Mouse (Mus musculus) frontal cortex, postnatal 14 days (tissue): ENCODE data around the gene Tgds.
"Not testable (repeated sequence)": the region's sequence is repeated elsewhere in the genome, so short reads cannot be mapped to it uniquely, and the experiment has no call there.

Experiments used
- DNase-seq, 2 experiments: peaks; one replicate each; pipeline ENCODE4 v3.0.0; 2022; ENCODE audit warnings: low spot score in 2 of 2

Gene Tgds

GRCm38 (mm10) chr14:118132642-118132977, at the start of gene Tgds:
Tgds (minus strand) TSS chr14:118132755.
- peak; percentile 97 to 98 for DNase-seq

DNA sequence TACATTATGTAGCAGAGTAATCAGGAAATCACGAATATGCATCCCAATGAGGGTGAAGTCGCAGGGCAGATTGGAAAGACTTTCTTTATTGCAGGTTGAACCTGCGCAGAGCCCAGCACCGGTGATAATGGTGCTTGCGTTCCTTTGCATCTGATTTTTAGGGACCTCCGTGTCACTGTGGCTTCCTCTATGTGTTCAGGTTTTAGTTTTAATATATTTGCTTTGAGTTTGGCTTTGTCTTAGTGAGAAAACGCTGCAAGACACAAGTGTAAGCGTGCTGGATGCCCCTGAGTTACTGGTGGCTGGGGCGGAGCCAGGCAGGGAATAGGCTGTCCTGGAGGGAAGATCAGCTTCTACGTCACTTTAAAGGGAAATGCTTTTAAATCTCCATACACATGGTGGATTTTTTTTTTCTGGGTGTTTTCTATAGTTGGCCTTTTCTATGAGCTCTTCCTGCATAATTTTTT, 48.2 kb upstream of the Tgds start:
- DNase-seq, result peak in 1 of 2 experiments; percentile 28

DNA sequence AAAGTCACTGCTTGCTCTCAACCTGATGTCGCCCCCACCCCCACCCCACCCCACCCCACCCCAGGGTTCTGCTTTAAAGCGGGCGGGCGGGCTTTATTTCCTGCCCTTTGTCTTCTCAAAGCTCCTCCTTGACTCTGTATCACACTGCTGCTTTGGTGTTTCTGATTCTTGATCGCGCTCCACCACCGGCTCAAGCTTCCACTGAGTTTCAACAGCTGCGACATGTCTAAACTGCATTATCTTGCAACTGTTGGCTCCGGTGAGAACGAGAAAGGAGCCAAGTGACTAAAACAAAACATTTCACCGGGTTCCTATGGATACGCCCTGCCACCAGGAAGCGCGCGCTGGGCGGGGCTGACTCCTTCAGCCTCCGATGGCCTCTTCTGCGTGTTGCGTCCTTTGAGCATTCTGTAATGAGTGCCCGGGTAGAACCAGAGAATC, 47.6 kb upstream of the Tgds start:
- DNase-seq, result no peak

DNA sequence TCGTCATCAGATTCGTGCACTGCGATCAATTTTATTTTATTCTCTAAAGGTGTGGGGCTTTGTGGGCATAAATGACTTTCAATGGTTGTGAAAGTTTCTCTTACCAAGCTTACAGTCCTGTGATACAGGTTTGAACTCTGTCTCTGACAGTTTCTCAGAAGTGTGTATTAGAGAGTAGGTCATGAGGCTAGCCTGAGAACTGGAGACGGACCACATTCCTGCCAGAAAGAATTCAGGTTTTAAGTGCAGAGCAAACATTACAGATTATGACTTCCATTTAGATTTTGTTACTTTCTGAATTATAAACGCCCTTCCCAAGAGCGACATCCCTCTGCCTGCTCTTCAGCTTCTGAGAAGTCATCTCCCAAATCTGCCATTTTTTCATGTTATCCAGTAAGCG, 47.1 kb upstream of the Tgds start:
- DNase-seq, result no peak

- DNase-seq, result no peak
These were observed 46.7 kb upstream of the Tgds start for GRCm38 (mm10) chr14:118179251-118179650.

DNA sequence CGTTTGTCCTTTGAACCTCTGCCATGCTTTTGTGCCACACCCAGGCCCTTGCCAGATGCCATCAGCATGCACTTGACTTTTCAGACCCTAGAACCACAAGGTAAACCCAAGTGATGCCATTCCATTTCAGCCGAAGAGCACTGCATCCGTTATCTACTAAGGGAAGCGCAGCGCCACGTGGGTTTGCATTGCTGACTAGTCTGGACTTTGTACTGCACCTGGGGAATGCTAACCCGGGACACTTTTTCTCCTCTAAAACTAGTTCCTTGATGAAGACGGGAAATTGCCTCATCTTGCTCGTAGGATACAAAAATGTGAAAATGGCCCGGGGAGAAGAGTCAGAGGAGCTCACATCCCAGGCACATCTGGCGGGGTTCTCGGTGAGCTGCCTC, 43.1 kb upstream of the Tgds start:
- DNase-seq, result no peak

DNA sequence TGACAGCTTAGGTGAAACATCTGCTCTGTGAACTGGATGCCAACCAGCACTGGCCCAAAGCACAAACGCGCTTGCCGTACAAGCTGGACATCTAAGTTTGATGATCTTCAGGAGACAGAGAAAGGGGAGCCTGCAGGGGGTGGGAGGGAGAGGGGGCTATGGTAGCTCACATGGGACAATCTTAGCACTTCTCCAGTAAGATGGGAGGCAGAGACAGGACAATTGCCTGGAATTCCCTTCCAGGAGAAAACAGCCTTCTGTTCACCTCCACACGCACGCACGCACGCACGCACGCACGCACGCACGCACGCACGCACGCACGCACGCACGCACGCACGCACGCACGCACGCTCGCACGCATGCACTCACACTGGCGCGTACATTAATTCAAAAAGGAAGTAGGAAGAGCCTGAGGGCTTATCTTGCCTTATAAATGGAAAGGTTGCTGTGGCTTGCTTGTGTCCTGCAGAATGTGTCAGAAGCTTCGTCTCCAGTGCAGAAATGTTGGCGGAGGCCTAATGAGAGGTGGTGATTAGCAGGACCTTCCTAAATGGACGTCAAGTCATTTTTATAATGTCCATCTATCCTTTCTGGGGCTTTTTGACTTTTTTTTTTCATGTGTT, 42.6 kb upstream of the Tgds start:
- DNase-seq, result no peak

DNA sequence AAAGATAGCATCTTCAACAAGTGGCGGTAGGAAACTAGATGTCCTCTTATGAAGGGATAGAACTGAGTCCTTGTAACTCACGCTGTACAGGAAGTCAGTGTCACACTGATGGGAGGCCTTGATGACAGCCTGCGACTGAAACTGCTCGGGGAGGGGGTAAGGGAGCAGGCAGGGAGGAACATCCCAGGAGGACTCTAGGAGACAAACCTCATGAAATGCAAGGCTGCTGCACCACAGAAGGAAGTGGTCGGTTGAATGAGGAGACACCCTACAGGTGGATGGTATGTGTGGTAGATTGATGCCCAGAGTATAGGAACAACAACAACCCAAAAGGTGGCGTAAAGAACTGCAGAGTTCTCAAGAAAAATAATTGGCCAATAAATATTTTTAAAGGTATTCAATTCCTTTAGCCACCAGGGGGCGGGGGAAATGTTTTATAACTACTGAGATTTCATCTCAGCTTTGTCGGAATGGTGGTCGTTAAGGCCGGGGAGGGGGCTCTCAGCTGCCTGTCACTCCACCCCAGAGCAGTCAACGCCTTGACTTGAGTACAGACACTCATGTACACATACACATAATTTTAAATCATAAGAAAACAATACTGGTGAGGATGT, 41.1 kb upstream of the Tgds start:
- no peak for DNase-seq

- DNase-seq, result no peak
These were observed 36.2 kb upstream of the Tgds start for GRCm38 (mm10) chr14:118168776-118169175.

- DNase-seq, result no peak
These were observed 30.1 kb upstream of the Tgds start for GRCm38 (mm10) chr14:118162640-118163039.

DNA sequence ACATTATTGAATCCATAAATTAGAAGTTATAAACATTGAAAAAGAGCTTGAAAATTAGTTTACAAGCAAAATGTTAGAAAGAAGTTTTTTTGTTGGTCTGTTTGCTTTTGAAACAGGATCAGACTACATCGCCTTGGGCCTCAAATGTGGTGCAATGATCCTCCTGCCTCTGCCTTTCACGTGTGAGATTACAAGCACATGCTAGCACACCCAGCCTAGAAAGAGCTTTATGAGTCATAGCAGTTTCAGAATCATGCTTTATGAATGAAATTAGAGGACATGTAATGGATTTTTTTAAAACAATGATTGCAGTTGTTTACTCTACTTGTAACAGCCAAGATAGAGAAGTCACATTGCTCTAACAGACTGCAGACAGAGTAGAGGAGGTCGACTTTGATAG, 29.2 kb upstream of the Tgds start:
- DNase-seq, result no peak

DNA sequence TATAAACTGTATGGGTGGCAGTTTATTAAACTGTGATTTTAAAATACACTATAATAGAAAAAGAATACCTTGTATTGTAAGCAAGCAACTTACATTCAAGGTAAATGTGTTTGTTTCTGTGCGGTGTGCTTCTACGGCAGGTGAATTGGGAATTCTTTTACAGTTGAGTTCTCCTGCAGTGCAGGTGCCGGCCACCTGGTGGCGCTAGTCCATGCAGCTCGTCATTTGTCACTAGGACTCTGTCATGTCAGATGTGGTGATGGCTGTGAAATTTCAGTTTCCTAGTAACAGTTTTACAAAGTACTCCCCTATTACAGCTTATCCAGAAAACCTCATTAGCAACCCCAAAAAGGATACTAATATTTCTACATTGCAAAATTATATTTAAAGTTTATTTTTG, 24.6 kb upstream of the Tgds start:
- peak in 1 of 2 experiments; percentile 58 for DNase-seq

GRCm38 (mm10) chr14:118156740-118157139, 24.2 kb upstream of the Tgds start:
- no peak for DNase-seq

DNA sequence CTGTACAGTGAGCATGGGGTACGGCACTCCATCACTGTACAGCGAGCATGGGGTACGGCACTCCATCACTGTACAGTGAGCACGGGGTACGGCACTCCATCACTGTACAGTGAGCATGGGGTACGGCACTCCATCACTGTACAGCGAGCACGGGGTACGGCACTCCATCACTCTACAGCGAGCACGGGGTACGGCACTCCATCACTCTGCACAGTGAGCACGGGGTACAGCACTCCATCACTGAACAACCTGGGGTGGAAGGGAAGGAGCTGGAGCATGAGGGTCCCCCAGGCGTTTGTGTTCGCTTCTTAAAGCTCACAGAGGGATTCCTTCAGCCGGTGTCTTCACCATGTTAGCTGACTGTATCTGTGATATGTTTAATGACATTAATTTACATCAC, 23.5 kb upstream of the Tgds start:
- not testable (repeated sequence) for DNase-seq

DNA sequence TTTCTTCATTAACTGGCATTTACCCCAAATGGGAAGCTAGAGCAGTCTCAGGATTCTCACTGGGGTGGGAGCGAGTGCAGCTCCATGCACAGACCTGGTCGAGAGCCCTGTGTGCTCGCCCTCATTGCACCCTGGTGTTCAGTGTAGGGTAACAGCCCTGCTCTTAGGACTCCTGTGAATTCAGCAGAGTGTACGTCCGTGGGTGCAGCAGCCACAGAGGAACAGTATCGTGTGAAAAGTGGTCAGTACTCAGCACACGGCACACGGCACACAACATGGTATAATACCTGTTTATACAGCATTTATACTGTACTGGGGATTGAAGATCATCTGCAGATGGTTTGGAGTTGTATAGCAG, 19.7 kb upstream of the Tgds start:
- DNase-seq, result no peak

DNA sequence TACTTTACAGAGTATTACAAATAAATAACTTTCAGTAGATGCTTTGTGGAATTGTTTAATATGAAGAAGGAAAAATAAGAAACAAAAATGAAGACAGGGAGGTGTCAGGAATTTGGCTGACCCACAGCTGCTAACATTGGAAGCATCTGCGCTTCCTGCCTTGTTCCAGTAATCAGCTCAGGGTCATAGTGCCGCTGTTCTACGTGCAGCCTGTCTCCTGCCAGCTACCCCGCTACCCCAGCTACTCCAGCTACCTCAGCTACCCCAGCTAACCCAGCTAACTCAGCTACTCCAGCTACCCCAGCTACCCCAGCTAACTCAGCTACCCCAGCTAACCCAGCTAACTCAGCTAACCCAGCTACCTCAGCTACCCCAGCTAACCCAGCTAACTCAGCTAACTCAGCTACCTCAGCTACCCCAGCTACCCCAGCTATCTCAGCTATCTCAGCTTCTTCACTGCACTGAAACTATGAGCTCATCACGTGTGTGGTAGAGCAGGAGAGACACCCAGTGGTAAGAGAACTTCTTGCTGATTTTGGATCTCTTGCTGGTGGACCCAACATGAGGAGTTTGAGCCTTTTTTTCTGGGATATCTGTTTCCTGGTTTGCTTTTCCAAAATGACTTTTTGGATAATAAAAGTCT, 19.2 kb upstream of the Tgds start:
- no peak for DNase-seq

- no peak for DNase-seq
These were observed 18.3 kb upstream of the Tgds start for GRCm38 (mm10) chr14:118150656-118151551.

- DNase-seq, result no peak
These were observed 16.0 kb upstream of the Tgds start for GRCm38 (mm10) chr14:118148554-118148953.

DNA sequence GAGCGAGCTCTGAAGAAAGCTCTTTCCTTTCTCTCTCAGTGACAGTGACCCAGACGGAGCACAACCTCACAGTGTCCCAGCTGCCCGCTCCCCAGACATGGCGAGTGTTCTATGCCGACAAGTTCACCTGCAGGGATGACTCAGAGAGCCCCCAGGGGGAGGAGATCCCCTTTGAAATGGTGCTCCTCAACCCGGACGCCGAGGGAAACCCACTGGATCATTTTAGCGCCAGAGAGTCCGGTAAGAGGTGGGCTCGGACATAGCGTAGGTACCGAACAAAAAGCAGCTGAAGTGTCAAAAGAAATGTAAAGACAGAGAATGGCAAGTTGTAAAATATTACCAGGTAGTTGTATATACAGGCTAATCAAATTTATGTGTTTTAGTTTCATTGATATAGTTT, 15.5 kb upstream of the Tgds start:
- DNase-seq, result no peak

GRCm38 (mm10) chr14:118142283-118142682, 9.7 kb upstream of the Tgds start:
- no peak for DNase-seq

DNA sequence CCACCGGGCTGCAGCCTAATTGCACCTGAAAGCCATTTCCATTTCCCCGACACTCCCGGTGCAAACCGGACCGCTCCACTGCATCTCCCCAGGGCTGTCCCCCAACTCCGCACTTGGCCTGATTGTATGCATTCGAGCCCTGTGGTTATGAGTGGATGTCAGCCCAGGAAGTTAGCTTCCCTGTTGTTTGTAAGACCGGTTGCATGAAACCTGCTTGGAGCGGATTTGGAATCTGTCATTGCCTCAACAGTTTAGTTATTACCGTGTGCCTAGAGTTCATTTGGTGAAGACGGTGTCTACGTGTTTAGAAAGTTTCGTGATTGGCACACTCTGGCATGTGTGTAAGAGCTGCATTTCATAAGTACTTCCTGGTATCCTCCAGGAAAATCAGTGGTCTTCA, 4.9 kb upstream of the Tgds start:
- peak in 1 of 2 experiments; percentile 11 for DNase-seq

DNA sequence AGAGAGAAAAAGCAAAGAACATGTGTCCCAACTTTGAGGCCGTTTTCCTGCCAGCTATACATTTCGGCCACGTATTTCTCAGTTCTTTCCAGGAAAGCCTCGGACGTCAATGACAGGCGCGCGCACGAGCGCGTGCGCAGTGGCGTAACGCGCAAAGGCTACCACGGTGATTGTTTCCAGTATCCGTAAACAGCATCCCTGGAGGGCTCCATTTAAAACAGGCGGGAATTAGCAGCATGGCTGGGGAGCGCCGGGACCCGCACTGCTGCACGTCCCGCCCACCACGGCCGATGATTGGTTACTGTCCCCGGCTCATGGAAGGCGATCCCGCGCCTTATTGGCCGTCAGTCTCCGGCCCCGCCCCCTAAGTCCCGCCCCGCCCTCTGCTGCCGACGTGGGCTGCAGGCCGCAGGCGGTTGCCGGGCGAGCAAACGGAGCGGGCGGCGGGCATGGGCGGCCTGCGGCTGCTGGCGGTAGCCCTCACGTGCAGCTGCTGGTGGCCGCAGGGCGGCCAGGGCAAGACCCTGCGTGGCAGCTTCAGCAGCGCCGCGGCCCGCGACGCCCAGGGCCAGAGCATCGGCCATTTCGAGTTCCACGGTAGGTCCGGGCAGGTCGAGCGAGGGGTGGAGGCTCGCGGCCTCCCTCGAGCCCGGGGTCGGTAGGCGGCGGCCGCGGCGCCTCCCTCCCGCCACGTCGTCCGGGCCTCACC, 4.3 kb upstream of the Tgds start, which contains the start of gene Gpr180:
Gene Gpr180 (plus strand): TSS at position 415 of the 709 bp plus-strand sequence.
- peak; percentile 90 to 93 for DNase-seq
